Mouse (Mus musculus): ENCODE measurements around the gene Vps37d.

DNA sequence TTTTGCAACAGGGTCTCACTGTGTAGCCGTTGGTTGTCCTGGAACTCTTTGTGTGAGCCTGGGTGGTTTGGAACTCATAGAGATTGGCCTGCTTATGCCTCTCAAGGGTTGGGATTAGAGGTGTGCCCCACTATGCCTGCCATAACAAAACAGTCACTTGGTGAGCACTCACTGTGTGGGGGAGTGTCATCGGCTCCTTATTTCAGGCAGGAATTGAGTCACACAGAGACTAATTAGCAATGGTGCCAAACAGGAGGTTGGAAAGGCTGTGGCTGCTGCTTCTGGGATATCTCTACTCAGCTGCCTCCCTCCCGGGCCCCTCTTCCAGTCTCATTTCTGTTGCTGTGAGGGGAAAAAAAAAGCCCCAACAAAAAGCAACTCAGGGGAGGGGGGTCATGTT is 33.5 kb downstream of the Vps37d start:
- TF ChIP-seq POLR2A (IDR thresholded peaks at IDR 0.05; ENCODE audit: borderline replicate concordance, low read depth, low read length) (no peak), CTCF (IDR thresholded peaks at IDR 0.05; ENCODE audit: low read depth, low read length) (no peak)

All from bone marrow macrophage, adult 2 months (primary cell).